Mouse (Mus musculus) gastrocnemius, adult 2 months (tissue): ENCODE results near the gene Has1. TPM values are rescaled to one million over a fixed set of nuclear protein-coding genes. Genes with fewer than 3 reads are reported as not detected.

Experiments
- DNase-seq: peaks from one replicate; pipeline ENCODE4 v3.0.0; 2022
- H3K27ac ChIP-seq: fragments of 200-600 bp; 2 replicates; pipeline ENCODE4 v1.8.1; 2022; ENCODE audit warnings: mild to moderate bottlenecking
- H3K4me3 ChIP-seq: fragments of 200-600 bp; 2 replicates; pipeline ENCODE4 v1.8.1; 2022; ENCODE audit warnings: mild to moderate bottlenecking, moderate library complexity
- CTCF ChIP-seq: fragments of 200-600 bp; IDR thresholded peaks from 2 replicates; pipeline ENCODE4 v1.8.1; 2022; ENCODE audit warnings: antibody characterized with exemption, mild to moderate bottlenecking, moderate library complexity
- intact Hi-C: fragments of 180-260 bp; cut with DNase I; formaldehyde crosslinking; loops from one replicate; pipeline ENCODE4 v1.15.1; 2025
- long read RNA-seq, 2 experiments: library from polyadenylated mRNA; stranded (forward); transcript quantifications; one replicate each; pipeline ENCODE4 v2.0.0; 2021
- total RNA-seq, 2 experiments: library from RNA; stranded (reverse); gene quantifications; 2 replicates each; pipeline ENCODE4 v1.2.3; 2021

Gene Has1
- under 1 TPM; 0.13 to 0.22 TPM for total RNA-seq
- long read RNA-seq, experiment 1: 0 reads
- long read RNA-seq, experiment 2: 0 reads

DNA sequence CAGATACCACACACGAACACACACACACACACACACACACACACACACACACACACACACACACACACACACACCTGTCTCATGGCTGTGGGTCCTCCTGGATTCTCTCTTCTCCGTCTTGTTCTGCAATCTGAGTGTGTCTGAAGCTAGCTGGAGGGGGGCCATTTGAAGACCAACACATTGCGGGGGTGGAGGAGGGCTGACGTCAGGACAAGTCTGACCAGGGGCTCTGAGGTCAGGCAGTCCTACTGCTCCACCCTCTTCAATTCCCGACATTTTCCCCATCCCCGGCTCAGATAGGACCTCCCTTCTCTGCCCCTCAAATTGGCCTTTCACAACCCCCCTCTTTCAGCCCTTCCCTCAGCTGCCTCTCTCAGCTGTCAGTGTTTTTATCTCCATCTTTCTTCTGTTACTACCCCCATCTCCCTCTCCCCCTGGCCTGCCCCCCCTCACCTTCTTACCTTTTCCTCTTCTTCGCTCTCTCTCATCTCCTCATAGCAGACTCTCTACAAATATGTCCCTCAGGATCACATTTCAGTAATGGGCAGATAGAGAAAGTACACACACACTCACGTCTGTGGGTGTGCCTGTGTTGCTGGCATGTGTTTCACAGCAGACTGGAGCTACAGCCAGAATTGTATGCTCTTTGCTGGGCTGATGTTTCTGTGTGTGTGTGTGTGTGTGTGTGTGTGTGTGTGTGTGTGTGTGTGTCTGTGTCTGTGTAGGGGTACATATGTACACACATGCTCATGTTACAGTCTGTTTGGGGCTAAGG, at the start of gene Has1:
Gene Has1, minus strand, starts transcription at position 142 of the 775 bp plus-strand sequence.
- intact Hi-C loops: no loop called here
- Histone ChIP-seq H3K4me3 (peak within 1 kb of the TSS; percentile 23), H3K27ac (no peak within 1 kb of the TSS)
- no peak for DNase-seq
- TF ChIP-seq CTCF: no peak

DNA sequence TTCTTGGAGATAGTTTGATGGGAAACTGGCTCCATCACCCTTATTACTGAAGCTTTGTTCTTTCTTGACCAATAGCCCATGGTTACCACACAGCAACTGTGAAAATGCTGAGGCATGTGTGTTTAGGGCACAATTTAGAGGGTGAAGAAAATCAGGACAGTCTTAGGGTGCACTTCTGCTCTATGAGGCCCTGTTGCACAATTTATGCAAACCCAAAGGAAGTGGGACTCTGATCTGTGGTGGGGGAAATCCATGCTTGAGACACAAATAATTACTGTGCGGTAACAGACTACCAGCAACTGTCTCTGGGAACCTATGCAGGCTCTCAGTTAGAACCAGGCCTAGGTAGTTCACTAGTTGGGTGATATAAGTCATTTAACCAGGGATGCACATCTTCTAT, 45.8 kb upstream of the Has1 start:
- TF ChIP-seq CTCF: no peak
- intact Hi-C loops: no loop called here
- DNase-seq: no peak
- no peak overlapping the region for H3K4me3 ChIP-seq
- no peak overlapping the region for H3K27ac ChIP-seq

DNA sequence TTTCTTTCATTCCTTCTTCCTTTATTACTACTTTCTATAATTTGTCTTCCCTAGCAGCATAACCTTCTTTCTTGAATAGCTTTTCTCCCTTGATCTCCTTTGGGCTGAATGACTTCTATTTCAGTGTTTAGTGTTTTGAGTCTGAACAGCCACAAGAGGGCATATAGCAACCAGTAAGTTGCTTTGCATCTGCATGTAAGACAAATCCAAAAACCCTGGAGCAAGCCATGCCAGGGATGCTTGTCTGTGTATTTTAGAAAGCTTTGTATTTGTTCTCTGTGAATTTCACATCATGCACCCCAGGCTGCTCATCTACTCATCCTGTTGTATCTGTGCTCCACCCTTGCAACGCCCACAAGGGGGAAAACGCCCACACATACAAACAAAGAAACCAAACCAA, 44.3 kb upstream of the Has1 start:
- TF ChIP-seq CTCF: peak; percentile 19; the same call in 1 of the 2 replicates
- no peak overlapping the region for H3K27ac ChIP-seq
- intact Hi-C loops: loop anchor here (5.0 kb wide), 1 partner anchor 62 kb away; no protein-coding TSS in a partner anchor
- no peak overlapping the region for H3K4me3 ChIP-seq
- no peak for DNase-seq

DNA sequence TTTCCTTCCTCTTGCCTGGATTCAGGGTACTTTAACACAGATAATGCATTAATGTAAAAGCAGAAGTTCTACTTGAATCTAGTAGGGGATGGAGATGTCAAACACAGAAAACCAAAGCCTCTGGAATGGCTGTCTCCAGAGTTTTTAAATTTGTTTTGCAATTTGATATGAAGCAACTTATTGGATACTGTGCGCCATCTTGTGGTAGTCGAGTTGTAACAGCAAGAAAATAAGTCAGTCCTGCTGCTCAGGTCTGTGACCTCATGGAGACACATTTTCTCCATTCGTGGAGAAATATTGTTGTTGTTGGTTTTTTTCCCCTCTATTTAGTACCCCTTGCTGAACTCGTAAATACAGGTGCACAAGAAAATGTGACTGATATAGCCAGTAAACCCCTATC, 41.0 kb upstream of the Has1 start:
- Histone ChIP-seq H3K4me3 (no peak overlapping the region), H3K27ac (no peak overlapping the region)
- peak; percentile 89 for TF ChIP-seq CTCF
- DNase-seq: peak; percentile 15
- intact Hi-C loops: loop anchor here (1.0 to 5.0 kb wide), 2 partner anchors 59 to 130 kb away; no protein-coding TSS in a partner anchor

DNA sequence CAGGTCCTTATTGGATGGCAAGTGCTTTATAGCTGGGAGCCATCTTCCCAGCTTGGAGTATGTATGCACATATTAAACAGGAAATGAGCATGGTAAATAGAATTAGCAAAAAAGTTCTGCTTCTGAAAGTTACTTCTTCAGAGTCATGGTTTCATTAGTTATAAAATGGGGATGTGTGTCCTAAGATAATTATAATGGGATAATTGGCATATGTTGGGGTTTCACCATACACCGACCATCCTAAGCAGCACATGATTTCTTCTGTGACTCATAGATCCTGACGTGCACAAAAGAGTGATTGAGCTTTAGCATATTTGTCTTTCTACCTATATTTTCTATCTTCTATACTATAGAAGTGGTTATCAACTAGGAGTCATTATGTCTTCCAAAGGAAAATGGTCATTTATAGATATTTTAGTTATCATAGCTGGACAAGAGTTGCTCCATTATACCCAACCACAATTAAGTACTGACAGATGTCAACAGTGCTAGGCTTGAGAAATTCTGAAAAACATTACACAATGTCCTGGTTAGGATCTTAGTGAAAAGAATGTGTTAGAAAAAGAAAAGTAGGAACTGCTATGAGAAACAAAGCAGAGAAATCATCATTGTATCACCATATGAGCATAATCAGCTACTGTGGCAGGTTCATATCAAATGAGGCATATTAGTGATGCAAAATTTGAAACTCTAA, 34.9 kb upstream of the Has1 start:
- Histone ChIP-seq H3K4me3 (no peak overlapping the region), H3K27ac (no peak overlapping the region)
- intact Hi-C loops: no loop called here
- TF ChIP-seq CTCF: no peak
- no peak for DNase-seq

DNA sequence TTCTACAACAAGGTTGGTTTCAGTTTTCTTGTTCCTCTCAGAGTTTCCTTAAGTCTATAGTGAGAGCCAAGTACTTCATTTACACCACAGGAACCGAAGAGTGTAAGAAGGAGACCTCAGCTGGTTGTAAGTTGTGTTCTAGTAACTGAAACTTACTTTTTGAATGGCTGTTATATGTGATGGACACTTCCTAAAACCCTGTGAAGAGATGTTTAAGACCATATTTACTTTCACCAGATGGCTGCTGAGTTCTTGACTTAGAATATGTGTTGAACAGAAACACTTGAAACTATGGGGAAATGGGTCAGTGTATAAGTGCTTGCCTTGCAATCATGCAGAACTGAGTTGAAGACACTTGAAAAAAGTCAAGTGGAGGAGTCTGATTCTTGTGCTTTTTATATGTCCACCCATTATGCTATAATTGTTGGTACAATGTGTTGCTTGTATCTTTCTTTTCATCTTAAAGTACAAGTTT, 32.8 kb upstream of the Has1 start, which contains the start of the genes Fpr2 and Fpr3:
Gene Fpr2, plus strand, starts transcription at position 51 of the 475 bp plus-strand sequence.
Gene Fpr3, plus strand, starts transcription at position 79 of the 475 bp plus-strand sequence.
- intact Hi-C loops: no loop called here
- Histone ChIP-seq H3K27ac (no peak within 1 kb of the TSS), H3K4me3 (no peak within 1 kb of the TSS)
- TF ChIP-seq CTCF: no peak
- DNase-seq: no peak

DNA sequence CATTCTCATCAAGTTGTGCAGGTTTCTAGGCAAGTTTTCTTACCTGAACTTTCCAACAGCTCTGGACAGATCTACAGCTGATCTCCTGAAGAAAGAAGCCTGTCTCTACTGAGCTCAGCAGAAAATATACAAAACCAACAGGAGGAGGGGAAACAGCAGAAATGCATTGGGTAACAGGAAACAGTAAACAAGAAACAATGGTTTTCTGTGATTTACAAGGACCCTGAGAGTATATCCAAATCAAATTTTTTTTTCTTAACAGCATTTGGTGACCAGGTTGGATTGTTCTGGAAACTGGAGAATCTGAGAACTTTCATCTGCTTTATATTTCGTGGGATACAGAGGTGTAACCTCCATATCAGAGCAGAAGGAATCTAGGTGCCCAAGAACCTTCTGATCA, 28.8 kb upstream of the Has1 start, which contains the start of gene Fpr1:
Gene Fpr1, minus strand, starts transcription at position 101 of the 400 bp plus-strand sequence.
- no peak for TF ChIP-seq CTCF
- no peak for DNase-seq
- Histone ChIP-seq H3K27ac (no peak within 1 kb of the TSS), H3K4me3 (no peak within 1 kb of the TSS)
- intact Hi-C loops: no loop called here

DNA sequence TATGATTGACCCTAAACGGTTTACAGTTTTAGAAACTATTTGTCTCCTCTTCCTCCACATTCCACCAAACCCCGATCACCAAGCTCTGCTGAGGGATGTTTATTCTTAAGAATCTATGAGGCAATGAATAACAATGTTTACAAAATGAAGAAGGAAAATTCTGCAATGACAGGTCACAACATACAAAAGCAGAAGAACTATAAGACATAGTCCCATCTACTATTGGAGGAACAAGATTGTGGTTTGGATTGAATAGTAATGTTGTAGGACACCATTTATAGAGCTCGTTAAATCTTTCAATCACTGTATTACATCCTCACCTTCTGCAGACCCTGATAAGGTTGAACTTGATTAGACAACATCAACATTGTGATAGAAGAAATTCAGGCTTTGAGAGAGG, 27.7 kb upstream of the Has1 start:
- Histone ChIP-seq H3K27ac (no peak overlapping the region), H3K4me3 (no peak overlapping the region)
- TF ChIP-seq CTCF: no peak
- intact Hi-C loops: no loop called here
- no peak for DNase-seq

DNA sequence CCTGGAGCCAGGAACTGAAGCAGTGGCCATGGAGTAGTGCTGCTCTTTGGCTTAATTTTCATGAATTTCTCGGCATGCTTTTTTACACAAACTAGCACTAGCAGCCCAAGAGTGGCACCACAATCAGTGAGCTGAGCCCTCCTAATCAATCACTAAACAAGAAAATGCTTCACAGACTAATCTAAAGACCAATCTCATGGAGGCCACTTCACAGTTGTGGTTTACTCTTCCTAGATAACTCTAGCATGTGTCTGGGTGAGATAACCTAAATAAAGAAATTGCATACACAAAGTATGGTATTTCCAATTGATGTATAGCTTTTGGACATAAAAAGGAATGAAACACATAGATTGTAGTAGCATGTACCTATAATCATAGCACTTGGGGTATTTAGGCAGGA, 24.3 kb upstream of the Has1 start:
- TF ChIP-seq CTCF: no peak
- intact Hi-C loops: no loop called here
- no peak for DNase-seq
- H3K27ac ChIP-seq: no peak overlapping the region
- no peak overlapping the region for H3K4me3 ChIP-seq

DNA sequence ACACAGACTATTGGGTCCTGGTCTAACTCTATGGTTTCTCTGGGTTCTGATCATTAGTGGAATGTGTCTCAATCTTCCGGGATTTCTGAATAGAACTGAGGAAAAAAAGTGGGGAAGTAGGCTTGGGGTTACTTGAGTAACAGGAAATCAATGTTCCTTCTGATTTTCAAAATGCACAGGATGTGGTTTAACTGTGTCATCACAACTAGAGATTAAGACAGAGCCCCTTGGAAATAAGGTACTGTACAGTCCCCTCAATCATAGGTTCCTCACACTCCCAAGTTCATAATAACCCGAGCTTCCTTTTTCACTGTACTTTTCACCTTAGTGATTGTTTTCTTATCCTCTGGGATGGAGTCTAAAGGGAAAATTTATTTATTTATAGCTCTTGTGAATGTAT, 16.7 kb upstream of the Has1 start:
- Histone ChIP-seq H3K27ac (no peak overlapping the region), H3K4me3 (no peak overlapping the region)
- no peak for TF ChIP-seq CTCF
- DNase-seq: no peak
- intact Hi-C loops: no loop called here

DNA sequence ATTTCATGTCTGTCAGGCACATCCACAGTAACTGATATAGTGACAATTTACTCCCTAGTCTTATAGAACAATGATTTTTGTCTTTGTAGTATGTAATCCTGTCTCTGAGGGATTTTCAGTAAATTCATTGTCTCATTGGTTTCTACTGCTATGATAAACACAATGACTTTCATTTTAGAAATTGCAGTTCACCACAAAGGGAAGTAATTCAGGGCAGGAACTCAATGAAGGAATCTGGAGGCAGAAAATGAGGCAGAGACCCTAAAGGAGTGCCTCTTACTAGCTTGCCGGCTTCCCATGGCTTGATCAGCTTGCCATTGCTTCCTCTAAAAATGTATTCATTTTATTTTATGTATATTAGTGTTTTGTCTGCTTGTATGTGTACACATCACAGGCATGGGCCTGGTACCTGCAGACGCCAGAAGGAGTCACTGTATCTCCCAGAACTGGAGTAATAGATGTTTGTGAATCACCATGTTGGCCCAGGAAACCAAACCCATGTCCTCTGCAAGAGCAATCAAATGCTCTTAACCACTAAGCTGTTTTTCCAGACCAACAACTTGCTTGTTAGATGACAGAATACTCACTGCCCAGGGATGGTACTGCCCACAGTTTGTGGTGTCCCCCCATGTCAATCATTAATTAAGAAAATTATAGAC, 16.0 kb upstream of the Has1 start:
- TF ChIP-seq CTCF: no peak
- H3K4me3 ChIP-seq: no peak overlapping the region
- intact Hi-C loops: no loop called here
- H3K27ac ChIP-seq: no peak overlapping the region
- DNase-seq: no peak

DNA sequence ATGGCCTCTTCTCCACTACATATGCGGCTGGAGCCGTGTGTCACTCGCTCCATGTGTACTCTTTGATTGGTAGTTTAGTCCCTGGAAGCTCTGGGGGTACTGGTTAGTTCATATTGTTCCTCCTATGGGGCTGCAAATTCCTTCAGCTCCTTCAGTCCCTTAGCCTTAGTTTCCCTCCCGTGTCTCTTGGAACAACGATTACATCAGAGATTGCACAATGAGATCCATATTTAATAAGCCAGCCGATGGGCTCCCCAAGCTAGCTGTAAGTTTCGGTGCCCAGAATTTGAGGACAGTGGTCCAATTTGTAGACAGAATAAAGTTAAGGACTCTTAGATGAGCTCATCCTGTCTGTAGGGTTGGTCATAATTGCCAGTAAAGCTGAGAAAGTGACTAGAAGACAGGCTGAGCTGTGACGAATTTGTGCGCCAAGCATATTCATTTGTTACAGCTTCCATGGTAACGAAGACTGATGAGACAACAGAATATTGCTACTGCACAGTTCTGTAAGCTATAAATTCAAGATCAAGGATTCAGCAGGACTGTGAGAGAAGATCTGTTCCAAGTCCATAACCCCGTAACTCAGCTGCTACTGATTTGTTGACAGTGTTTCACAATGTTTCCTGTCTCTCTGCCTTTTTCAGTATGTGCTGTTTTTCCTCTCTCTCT, 11.9 kb upstream of the Has1 start:
- DNase-seq: no peak
- TF ChIP-seq CTCF: no peak
- intact Hi-C loops: no loop called here
- H3K27ac ChIP-seq: peak overlapping the region; percentile 20; the same call in 1 of the 2 replicates
- H3K4me3 ChIP-seq: no peak overlapping the region
